Mouse (Mus musculus) spleen, adult 2 months (tissue): Measurements from ENCODE around the gene Slc37a1.

Experiments
- CTCF ChIP-seq: fragments of 200-500 bp; IDR thresholded peaks from 2 replicates; pipeline ENCODE4 v1.5.1; 2011; ENCODE audit warnings: mild to moderate bottlenecking, inconsistent platforms; ENCODE audit not compliant: insufficient read depth, insufficient read length, insufficient replicate concordance; ENCODE audit errors: extremely low read depth
- POLR2A ChIP-seq: fragments of 200-500 bp; IDR thresholded peaks from 2 replicates; pipeline ENCODE4 v1.6.1; 2011; ENCODE audit warnings: low read depth, low read length, inconsistent platforms

DNA sequence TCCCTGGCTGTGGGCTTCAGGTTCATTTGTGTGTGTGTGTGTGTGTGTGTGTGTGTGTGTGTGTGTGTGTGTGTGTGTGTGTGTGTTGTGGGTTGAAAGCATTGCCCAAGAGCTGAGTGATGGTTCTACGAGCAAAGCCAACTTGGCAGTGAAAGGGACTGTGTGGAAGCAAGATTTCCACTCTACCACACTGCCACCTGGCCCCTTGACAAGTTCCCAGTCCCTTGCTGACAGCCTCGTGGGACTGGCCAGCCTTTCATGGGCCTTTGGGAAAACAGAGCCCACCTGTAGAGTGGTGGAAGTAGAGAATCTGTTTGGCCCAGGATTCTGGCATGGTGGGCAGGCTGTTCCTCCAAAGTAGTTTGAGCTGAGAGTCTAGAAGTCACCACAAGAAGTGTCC lies 107.2 kb downstream of the Slc37a1 start:
- TF ChIP-seq CTCF (no peak), POLR2A (no peak)
